Mouse (Mus musculus): ENCODE measurements around the gene Gm20908. TPM values are rescaled to one million over a fixed set of nuclear protein-coding genes. Genes with fewer than 3 reads are reported as not detected.

Gm20908 gene
- polyA plus RNA-seq (2017; shearing (Covaris generic)) = not detected

DNA sequence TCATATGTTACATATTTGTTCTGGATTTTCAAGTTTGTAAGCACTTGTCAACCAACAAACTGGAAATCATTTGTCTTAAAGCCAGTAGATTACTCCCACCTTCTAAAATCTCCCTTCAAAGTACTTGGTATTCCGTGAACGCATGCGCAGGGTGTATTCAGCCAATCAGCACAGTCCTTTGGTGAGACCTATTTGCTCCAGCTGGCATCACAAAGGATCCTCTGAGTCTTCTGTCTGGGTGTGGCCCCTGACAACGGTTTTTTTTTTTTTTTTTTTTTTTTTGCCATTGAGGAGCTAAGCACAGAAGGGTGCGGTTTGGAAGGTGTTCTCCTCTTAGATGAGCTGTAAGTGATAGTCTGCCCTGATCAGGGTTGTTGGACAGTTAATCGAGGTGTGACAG, at the start of gene Gm20908:
Gm20908 (plus strand) TSS at position 301 of the 400 bp plus-strand sequence.

All from effector memory CD4-positive, alpha-beta T cell, adult 5 months (primary cell).